In the genomic region with DNA sequence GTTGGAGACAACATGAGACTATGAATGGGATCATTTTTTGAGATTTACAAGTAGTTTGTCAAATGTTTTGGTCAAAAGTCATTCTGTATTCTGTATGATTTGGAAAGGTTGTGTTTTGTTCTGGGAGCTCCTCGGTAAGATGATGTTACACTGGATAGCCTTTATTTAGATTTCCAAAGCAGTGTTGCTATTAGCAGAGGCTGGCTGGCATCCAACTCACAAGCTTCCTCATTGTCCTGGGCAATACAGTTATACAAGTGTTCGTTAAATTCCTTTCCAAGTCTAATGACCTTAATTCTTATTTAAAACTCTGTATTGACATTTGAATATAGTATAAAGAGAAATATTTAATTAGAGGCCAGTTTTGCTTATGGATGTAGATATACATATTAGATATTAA, we compare ENCODE assay signal across 22 mouse cellular contexts. TPM values are rescaled to one million over a fixed set of nuclear protein-coding genes. Genes with fewer than 3 reads are reported as not detected.
DNase-seq lines count a peak whose midpoint lies in the region; ATAC-seq and TF ChIP-seq lines count a peak whose summit lies in the region.
"Had no signal": no experiment of that assay in that cellular context is flagged by ENCODE, and none has a peak within 500 bp of the region (broad histone marks: within the 10 kb centered on the region; RNA-seq: fewer than 3 reads in every experiment).

No protein-coding gene starts in this region.

- no peaks in the 10 kb centered on the region for H3K9me3 ChIP-seq in forebrain, embryonic 14.5 days (replicated peaks; ENCODE audit: control insufficient read depth, low read length)
- 0 out of 2 replicates have a peak, but pooled peaks cover 4% of the 10 kb centered on the region for H3K9me3 ChIP-seq in forebrain, embryonic 12.5 days
- H3K9me3 ChIP-seq in lung, embryonic 14.5 days (ENCODE audit: low read depth, low read length): no peaks in the 10 kb centered on the region
- H3K9me3 ChIP-seq: forebrain, embryonic 13.5 days; liver, embryonic 13.5 days; midbrain, embryonic 12.5 days; neural tube, embryonic 12.5 days had no signal

- no peak for ATAC-seq in forebrain, embryonic 14.5 days
- ATAC-seq in forebrain, embryonic 12.5 days (ENCODE audit: low FRiP score): no peak
- ATAC-seq in lung, embryonic 14.5 days (ENCODE audit: insufficient read depth): no peak
- ATAC-seq: CD4-positive, CD25-positive, alpha-beta regulatory T cell, adult 4 months; forebrain, embryonic 13.5 days had no signal

- TF ChIP-seq CTCF in lung, embryonic 14.5 days (IDR thresholded peaks at IDR 0.05; ENCODE audit: low read depth): no peak
- no peak for TF ChIP-seq CTCF in lung, adult 2 months (IDR thresholded peaks at IDR 0.05; ENCODE audit: insufficient read depth, low read length)
- no peak for TF ChIP-seq CTCF in gastrocnemius, adult 2 months (IDR thresholded peaks at IDR 0.05)

- 14% methylated on average over 2 of the region's 2 CpGs for WGBS in forebrain, embryonic 14.5 days
- WGBS in forebrain, embryonic 12.5 days: 55% methylated on average over 2 of the region's 2 CpGs
- WGBS in lung, embryonic 14.5 days: 38% methylated on average over 2 of the region's 2 CpGs
- 24% methylated on average over 2 of the region's 2 CpGs for WGBS in lung, adult 2 months

- intact Hi-C loops in heart, postnatal 14 days (cut with DNase I): no loop called here
- intact Hi-C loops in gastrocnemius, adult 2 months (cut with DNase I): no loop called here

- H3K9ac ChIP-seq in forebrain, embryonic 14.5 days (ENCODE audit: low read length): no peak overlapping the region
- H3K9ac ChIP-seq in forebrain, embryonic 12.5 days: no peak overlapping the region
- H3K9ac ChIP-seq in lung, embryonic 14.5 days: no peak overlapping the region
- H3K9ac ChIP-seq: forebrain, embryonic 13.5 days; limb, embryonic 13.5 days; liver, embryonic 13.5 days; midbrain, embryonic 12.5 days; neural tube, embryonic 12.5 days had no signal

- TF ChIP-seq POLR2A in lung, adult 2 months (IDR thresholded peaks at IDR 0.05; ENCODE audit: borderline replicate concordance, extremely low read depth, low read depth, low read length): no peak

- no peak overlapping the region for H3K27ac ChIP-seq in forebrain, embryonic 14.5 days (ENCODE audit: low read depth, low read length)
- H3K27ac ChIP-seq in forebrain, embryonic 12.5 days: no peak overlapping the region
- H3K27ac ChIP-seq in lung, embryonic 14.5 days (ENCODE audit: low read depth): no peak overlapping the region
- no peak overlapping the region for H3K27ac ChIP-seq in gastrocnemius, adult 2 months
- H3K27ac ChIP-seq: forebrain, embryonic 13.5 days; hindbrain, postnatal 0 days; kidney, postnatal 0 days; limb, embryonic 13.5 days; liver, embryonic 13.5 days; macrophage; midbrain, embryonic 12.5 days; neural tube, embryonic 12.5 days had no signal

- no peak overlapping the region for H3K4me3 ChIP-seq in forebrain, embryonic 14.5 days (ENCODE audit: low read depth, low read length)
- no peak overlapping the region for H3K4me3 ChIP-seq in forebrain, embryonic 12.5 days (replicated peaks)
- no peak overlapping the region for H3K4me3 ChIP-seq in lung, embryonic 14.5 days (ENCODE audit: low read depth, low read length)
- H3K4me3 ChIP-seq in lung, adult 2 months (replicated peaks; ENCODE audit: extremely low read depth, low read depth, low read length): no peak overlapping the region
- H3K4me3 ChIP-seq in gastrocnemius, adult 2 months: no peak overlapping the region
- H3K4me3 ChIP-seq: forebrain, embryonic 13.5 days; limb, embryonic 13.5 days; liver, embryonic 13.5 days; midbrain, embryonic 12.5 days; neural tube, embryonic 12.5 days had no signal

- no peak overlapping the region for H3K4me2 ChIP-seq in forebrain, embryonic 14.5 days (ENCODE audit: low read length)
- no peak overlapping the region for H3K4me2 ChIP-seq in forebrain, embryonic 12.5 days
- H3K4me2 ChIP-seq in lung, embryonic 14.5 days: no peak overlapping the region
- H3K4me2 ChIP-seq: forebrain, embryonic 13.5 days; limb, embryonic 13.5 days; liver, embryonic 13.5 days; midbrain, embryonic 12.5 days; neural tube, embryonic 12.5 days had no signal

- H3K4me1 ChIP-seq in forebrain, embryonic 14.5 days (ENCODE audit: control insufficient read depth, insufficient read depth, low read length): no peaks in the 10 kb centered on the region
- H3K4me1 ChIP-seq in forebrain, embryonic 12.5 days: no peaks in the 10 kb centered on the region
- H3K4me1 ChIP-seq in lung, embryonic 14.5 days (ENCODE audit: insufficient read depth): no peaks in the 10 kb centered on the region
- H3K4me1 ChIP-seq in lung, adult 2 months (ENCODE audit: control insufficient read depth, insufficient read depth, low read length): peaks cover 3% of the 10 kb centered on the region; the same call in 1 of the 2 replicates
- H3K4me1 ChIP-seq: forebrain, embryonic 13.5 days; limb, embryonic 13.5 days; liver, embryonic 13.5 days; midbrain, embryonic 12.5 days; neural tube, embryonic 12.5 days had no signal

- H3K36me3 ChIP-seq in forebrain, embryonic 14.5 days (ENCODE audit: control insufficient read depth, insufficient read depth, low read length): no peaks in the 10 kb centered on the region
- H3K36me3 ChIP-seq in forebrain, embryonic 12.5 days (replicated peaks): no peaks in the 10 kb centered on the region
- no peaks in the 10 kb centered on the region for H3K36me3 ChIP-seq in lung, embryonic 14.5 days (ENCODE audit: insufficient read depth)
- H3K36me3 ChIP-seq: limb, embryonic 13.5 days; liver, embryonic 13.5 days; midbrain, embryonic 12.5 days; neural tube, embryonic 12.5 days had no signal

- peak; percentile 19 for DNase-seq in forebrain, embryonic 14.5 days (ENCODE audit: low spot score)
- DNase-seq in lung, embryonic 14.5 days: peak; percentile 71
- no peak for DNase-seq in lung, adult 2 months
- DNase-seq in Muller cell, postnatal 12 days (ENCODE audit: inconsistent ontology term): peak; percentile 14
- DNase-seq in heart, postnatal 14 days: peak; percentile 52 to 56
- no peak for DNase-seq in gastrocnemius, adult 2 months
- DNase-seq: adrenal gland, postnatal 25 days; cerebellum, adult 2 months; cerebellum, postnatal 36 days; gastrocnemius, postnatal 14 days; kidney, adult 11 months; liver, embryonic 13.5 days; thymus, postnatal 25 days had no signal

- no peaks in the 10 kb centered on the region for H3K27me3 ChIP-seq in forebrain, embryonic 14.5 days (replicated peaks; ENCODE audit: control insufficient read depth, insufficient read depth, low read length)
- H3K27me3 ChIP-seq in forebrain, embryonic 12.5 days: no peaks in the 10 kb centered on the region
- no peaks in the 10 kb centered on the region for H3K27me3 ChIP-seq in lung, embryonic 14.5 days (ENCODE audit: insufficient read depth, low read length)
- H3K27me3 ChIP-seq: forebrain, embryonic 13.5 days; limb, embryonic 13.5 days; liver, embryonic 13.5 days; midbrain, embryonic 12.5 days; neural tube, embryonic 12.5 days had no signal

RNA-seq across cellular contexts. Expression of gene Adora2a, which starts 28.6 kb away (rescaled TPM):
- polyA plus RNA-seq in forebrain, embryonic 14.5 days (2014; fragmentation: Nextera tagmentation; extraction: Ambion mirVana): 8.8 and 12.5 TPM in 2 replicates
- 3.2 and 3.6 TPM in 2 replicates for polyA plus RNA-seq in forebrain, embryonic 12.5 days (2016; fragmentation: Nextera tagmentation; extraction: Ambion mirVana)
- polyA plus RNA-seq in lung, embryonic 14.5 days (2014; fragmentation: Nextera tagmentation; extraction: Ambion mirVana): 7.3 and 8.0 TPM in 2 replicates
- 12.3 and 13.3 TPM in 2 replicates for polyA plus RNA-seq in lung, adult 2 months (2012; rRNA removed)
- total RNA-seq in heart, postnatal 14 days (2021): 10 to 100 TPM; 13.2 to 15.2 TPM
- under 1 TPM; 0.92 to 0.98 TPM for total RNA-seq in gastrocnemius, adult 2 months (2021)

RNA-seq across cellular contexts. Expression of gene Upb1, which starts 55.6 kb away (rescaled TPM):
- polyA plus RNA-seq in forebrain, embryonic 14.5 days (2014; fragmentation: Nextera tagmentation; extraction: Ambion mirVana): 0.11 and 0.14 TPM in 2 replicates
- not detected in 2 replicates for polyA plus RNA-seq in forebrain, embryonic 12.5 days (2016; fragmentation: Nextera tagmentation; extraction: Ambion mirVana)
- polyA plus RNA-seq in lung, embryonic 14.5 days (2014; fragmentation: Nextera tagmentation; extraction: Ambion mirVana): 0.17 and 0.76 TPM in 2 replicates
- polyA plus RNA-seq in lung, adult 2 months (2012; rRNA removed): 0.35 and 0.59 TPM in 2 replicates
- total RNA-seq in heart, postnatal 14 days (2021): under 1 TPM; 0.22 to 0.34 TPM
- total RNA-seq in gastrocnemius, adult 2 months (2021): not detected
- polyA plus RNA-seq: forebrain, embryonic 13.5 days had no signal

Comparison
In these comparisons a context has a peak if more than half of its experiments do, and no peak if none do; other contexts are left out.
1. DNase-seq: peak in forebrain, embryonic 14.5 days (single experiment), lung, embryonic 14.5 days (single experiment), Muller cell, postnatal 12 days (single experiment) and heart, postnatal 14 days (2 of 2); none in lung, adult 2 months (single experiment) and gastrocnemius, adult 2 months (single experiment).